Mouse (Mus musculus) hindbrain, embryonic 12.5 days (tissue): ENCODE results near the gene Slc16a9. TPM values are rescaled to one million over a fixed set of nuclear protein-coding genes. Genes with fewer than 3 reads are reported as not detected.

ENCODE experiments used
- ATAC-seq: fragments of 200-750 bp; cut with Nextera tagmentation; 2 replicates; pipeline ENCODE4 v1.8.0; 2017; ENCODE audit warnings: moderate TSS enrichment; ENCODE audit not compliant: low FRiP score
- H3K27ac ChIP-seq: fragments of 300-500 bp; sonication (generic); 2 replicates; pipeline ENCODE4 v1.5.1; 2016; ENCODE audit warnings: mild to moderate bottlenecking
- H3K27me3 ChIP-seq: fragments of 300-500 bp; sonication (generic); 2 replicates; pipeline ENCODE4 v1.6.1; 2016; ENCODE audit warnings: mild to moderate bottlenecking
- H3K36me3 ChIP-seq: fragments of 300-500 bp; sonication (generic); 2 replicates; pipeline ENCODE4 v1.6.1; 2016; ENCODE audit warnings: mild to moderate bottlenecking
- H3K4me1 ChIP-seq: fragments of 300-500 bp; sonication (generic); 2 replicates; pipeline ENCODE4 v1.6.1; 2016
- H3K4me2 ChIP-seq: fragments of 300-500 bp; sonication (generic); replicated peaks from 2 replicates; pipeline ENCODE4 v1.6.1; 2016; ENCODE audit warnings: mild to moderate bottlenecking
- H3K4me3 ChIP-seq: fragments of 300-500 bp; sonication (generic); 2 replicates; pipeline ENCODE4 v1.5.1; 2016; ENCODE audit warnings: mild to moderate bottlenecking
- H3K9ac ChIP-seq: fragments of 300-500 bp; sonication (generic); 2 replicates; pipeline ENCODE4 v1.6.1; 2016; ENCODE audit warnings: mild to moderate bottlenecking, moderate library complexity
- H3K9me3 ChIP-seq: fragments of 300-500 bp; sonication (generic); replicated peaks from 2 replicates; pipeline ENCODE4 v1.6.1; 2016; ENCODE audit warnings: mild to moderate bottlenecking
- WGBS: fragments of 180-500 bp; shearing (Covaris S2); methylation state at CpG from one replicate; pipeline ENCODE4 v1.1.7; 2016; 5-methylcytosine and 5-hydroxymethylcytosine counted together
- polyA plus RNA-seq: library from polyadenylated mRNA; unstranded; fragments of >200 nt; fragmentation: Nextera tagmentation; extraction: Ambion mirVana; gene quantifications from 2 replicates; pipeline ENCODE4 v1.2.1, GENCODE M21; 2016

The Slc16a9 gene
- polyA plus RNA-seq, 1 experiment from 2014 or later: 1.3 TPM

DNA sequence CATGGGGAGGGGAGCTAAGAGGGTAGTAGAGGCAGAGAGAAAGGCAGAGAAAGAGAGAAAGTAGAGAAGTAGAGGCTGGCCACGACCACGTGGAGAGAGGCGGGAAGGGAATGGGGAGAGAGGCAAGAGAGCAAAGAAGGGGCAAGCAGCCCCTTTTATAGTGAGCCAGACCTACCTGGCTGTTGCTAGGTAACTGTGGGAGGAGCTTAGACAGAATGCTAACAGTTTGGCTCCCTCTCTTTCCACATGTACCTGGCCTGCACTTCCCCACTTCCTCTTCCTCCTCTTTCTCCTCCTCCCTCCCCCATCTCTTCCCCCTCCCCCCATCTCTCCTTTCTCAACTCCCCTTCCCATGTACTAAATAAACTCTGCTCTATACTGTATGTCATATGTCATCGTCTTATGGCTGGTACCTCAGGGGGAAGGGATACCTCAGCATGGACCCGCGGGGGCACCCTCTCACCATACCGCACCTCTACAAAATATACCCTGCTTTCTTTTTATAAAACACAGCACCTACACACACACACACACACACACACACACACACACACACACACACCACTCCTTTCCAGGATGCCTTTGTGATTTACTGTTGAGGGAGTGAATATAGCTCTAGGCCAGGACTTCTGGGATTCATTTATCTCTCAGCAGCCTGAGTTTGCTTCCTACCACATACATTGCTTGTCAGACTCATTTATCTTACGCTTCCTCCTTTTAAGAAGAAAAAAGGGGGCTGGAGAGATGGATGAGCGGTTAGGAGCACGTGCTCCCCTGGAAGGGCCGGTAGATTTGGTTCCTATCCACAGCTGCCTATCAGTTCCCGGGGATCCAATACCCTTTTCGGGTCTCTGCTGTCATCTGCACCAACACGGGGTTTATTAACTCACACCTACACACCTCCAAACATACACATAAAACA is 43.8 kb downstream of the Slc16a9 start:
- Histone ChIP-seq H3K4me1 (peaks cover 23% of the 10 kb centered on the region), H3K27ac (no peak overlapping the region), H3K4me3 (no peak overlapping the region), H3K9ac (no peak overlapping the region), H3K9me3 (no peaks in the 10 kb centered on the region), H3K36me3 (no peaks in the 10 kb centered on the region), H3K27me3 (no peaks in the 10 kb centered on the region), H3K4me2 (no peak overlapping the region)
- 0 out of 2 replicates have a peak, but pooled peaks have one; percentile 41 for ATAC-seq
- WGBS: 61% methylated on average over 14 of the region's 14 CpGs

DNA sequence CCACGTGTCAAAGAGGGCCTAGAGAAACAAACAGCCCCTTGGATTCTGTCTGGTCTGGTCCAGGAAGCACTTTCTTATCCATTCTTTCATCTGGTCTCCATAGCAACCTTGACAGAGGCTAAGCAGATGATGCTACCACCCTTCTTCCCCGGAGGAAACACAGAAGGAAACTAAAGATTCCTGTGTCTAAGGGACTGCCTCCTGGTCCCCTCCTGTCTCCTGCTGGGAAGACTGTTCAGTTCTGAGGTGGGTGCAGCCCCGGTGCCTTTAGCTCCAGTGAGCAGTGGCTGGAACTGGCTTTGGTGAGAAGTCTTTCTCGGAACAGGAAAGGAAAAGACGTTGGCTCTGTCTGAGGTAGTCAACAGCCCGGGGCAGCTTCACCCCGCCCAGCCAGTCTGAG is 47.1 kb downstream of the Slc16a9 start:
- Histone ChIP-seq H3K27me3 (no peaks in the 10 kb centered on the region), H3K4me3 (no peak overlapping the region), H3K4me1 (peaks cover 27% of the 10 kb centered on the region), H3K4me2 (no peak overlapping the region), H3K27ac (peak overlapping the region; percentile 25; the same call in 1 of the 2 replicates), H3K36me3 (no peaks in the 10 kb centered on the region), H3K9ac (no peak overlapping the region), H3K9me3 (no peaks in the 10 kb centered on the region)
- ATAC-seq: no peak
- 38% methylated on average over 7 of the region's 7 CpGs for WGBS

DNA sequence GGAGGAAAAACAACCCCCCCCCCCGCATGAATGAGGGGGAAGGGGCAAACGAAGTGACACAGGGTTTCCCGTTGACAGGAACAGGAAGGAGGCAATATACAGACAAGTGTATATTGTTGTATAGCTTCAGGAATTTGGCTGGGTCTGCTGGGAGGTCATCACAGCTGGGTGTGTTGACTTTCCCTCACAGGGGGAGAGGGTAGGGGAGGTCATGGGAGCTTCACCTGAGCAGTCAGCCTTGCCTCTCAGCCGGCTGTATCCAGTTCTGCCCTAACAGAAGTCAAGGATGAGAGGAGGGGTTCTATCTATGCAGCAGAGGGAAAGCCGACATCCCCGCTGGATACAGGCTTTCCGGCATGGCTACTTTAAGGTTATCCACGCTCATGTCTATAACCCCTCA is 49.2 kb downstream of the Slc16a9 start:
- ATAC-seq: no peak
- Histone ChIP-seq H3K9me3 (no peaks in the 10 kb centered on the region), H3K27ac (no peak overlapping the region), H3K36me3 (no peaks in the 10 kb centered on the region), H3K4me3 (no peak overlapping the region), H3K9ac (no peak overlapping the region), H3K4me1 (peaks cover 9% of the 10 kb centered on the region), H3K27me3 (no peaks in the 10 kb centered on the region), H3K4me2 (no peak overlapping the region)
- WGBS: 53% methylated on average over 8 of the region's 8 CpGs

DNA sequence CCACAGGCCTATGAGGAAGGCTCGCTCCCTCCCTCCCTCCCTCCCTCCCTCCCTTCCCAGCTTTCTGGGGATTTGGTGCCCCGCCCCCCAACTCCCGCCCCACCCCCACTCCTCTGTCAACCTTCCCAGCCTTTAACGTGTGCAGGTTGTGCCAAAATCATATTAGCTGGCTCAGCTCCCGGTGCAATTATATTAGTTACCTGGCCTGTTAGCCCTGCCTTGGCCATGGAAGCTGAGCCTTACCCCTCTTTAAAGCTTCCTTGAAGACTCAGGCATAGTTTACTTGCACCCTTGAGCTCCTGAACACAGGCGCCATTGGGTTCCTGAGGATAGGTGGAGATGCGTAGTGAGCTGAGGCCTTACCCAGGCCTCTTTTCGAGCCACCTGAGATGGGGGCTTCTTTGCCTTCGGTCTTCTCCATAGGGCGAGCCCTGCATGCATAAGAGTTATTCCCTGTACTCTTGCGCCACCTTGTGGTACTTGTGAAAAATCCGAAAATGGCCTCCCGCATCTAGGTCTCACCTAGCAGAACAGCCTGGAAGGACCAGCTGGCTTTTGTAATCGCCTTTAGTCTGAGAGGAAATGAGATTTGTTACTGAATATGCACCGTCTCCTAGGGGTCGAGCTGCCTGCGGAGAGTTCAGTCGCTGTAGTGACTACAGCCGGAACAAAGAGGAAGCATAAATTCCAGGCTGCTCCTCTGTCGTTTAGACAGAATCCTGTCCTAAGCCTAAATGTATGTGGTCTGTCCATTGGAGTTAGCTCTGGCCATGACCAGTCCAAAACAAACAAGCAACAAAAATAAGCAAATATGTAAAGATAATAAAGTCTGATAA is 51.8 kb downstream of the Slc16a9 start:
- ATAC-seq: peak; percentile 82
- 0 out of 2 replicates have a peak overlapping the region, but pooled peaks have one; percentile 25 for H3K27ac ChIP-seq

DNA sequence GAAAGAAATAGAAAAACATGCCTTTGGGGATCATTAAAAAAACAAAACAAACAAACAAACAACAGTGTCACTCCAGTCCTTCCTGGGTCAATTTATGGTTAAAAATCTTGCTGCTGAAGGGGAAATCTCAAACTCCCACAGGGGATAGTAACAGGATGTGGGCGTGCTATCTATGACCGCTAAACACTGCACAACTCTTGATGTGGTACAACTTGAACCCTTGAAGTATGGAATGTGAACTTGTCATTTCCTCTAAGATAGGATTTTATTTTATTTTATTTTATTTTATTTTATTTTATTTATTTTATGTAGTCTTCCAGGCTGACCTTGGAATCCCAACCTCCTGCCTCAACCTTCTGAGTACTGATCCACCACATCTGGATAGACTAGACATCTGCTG is 54.2 kb downstream of the Slc16a9 start:
- Histone ChIP-seq H3K4me3 (no peak overlapping the region), H3K9ac (no peak overlapping the region), H3K4me1 (peaks cover 5% of the 10 kb centered on the region; the same call in 1 of the 2 replicates), H3K4me2 (no peak overlapping the region), H3K27ac (no peak overlapping the region), H3K9me3 (no peaks in the 10 kb centered on the region), H3K27me3 (no peaks in the 10 kb centered on the region), H3K36me3 (no peaks in the 10 kb centered on the region)
- 92% methylated on average over 2 of the region's 2 CpGs for WGBS
- no peak for ATAC-seq

More for the DNA sequence above, 51.8 kb downstream of the Slc16a9 start:
- H3K4me3 ChIP-seq: no peak overlapping the region
- no peaks in the 10 kb centered on the region for H3K9me3 ChIP-seq
- peaks cover 9% of the 10 kb centered on the region for H3K4me1 ChIP-seq
- H3K27me3 ChIP-seq: no peaks in the 10 kb centered on the region
- no peak overlapping the region for H3K9ac ChIP-seq
- 5% methylated on average over 19 of the region's 20 CpGs for WGBS
- peak overlapping the region; percentile 27 for H3K4me2 ChIP-seq
- H3K36me3 ChIP-seq: no peaks in the 10 kb centered on the region

DNA sequence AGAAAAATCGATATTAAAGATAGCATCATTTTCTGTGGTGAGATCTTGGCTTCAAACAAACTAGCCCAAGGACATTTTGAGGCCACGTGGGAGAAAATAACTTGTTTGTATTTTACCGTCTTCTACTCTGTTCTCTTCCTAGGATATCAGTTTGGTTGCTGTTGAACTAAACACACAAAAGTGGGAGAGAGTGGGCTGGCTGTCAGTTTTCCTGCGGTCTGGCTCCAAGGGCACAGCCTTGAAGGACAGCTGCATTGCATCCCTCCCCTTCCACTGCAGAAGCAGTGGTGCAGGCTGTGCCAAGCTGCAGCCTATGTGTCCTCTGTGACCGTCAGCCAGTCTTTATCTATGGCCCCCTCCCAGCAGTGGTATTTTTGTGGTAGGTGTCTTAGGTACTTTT is 54.8 kb downstream of the Slc16a9 start:
- no peak overlapping the region for H3K27ac ChIP-seq
- 61% methylated on average over 5 of the region's 5 CpGs for WGBS
- no peaks in the 10 kb centered on the region for H3K9me3 ChIP-seq
- no peaks in the 10 kb centered on the region for H3K36me3 ChIP-seq
- H3K4me3 ChIP-seq: no peak overlapping the region
- ATAC-seq: no peak
- no peak overlapping the region for H3K4me2 ChIP-seq
- H3K27me3 ChIP-seq: no peaks in the 10 kb centered on the region
- peaks cover 5% of the 10 kb centered on the region; the same call in 1 of the 2 replicates for H3K4me1 ChIP-seq
- no peak overlapping the region for H3K9ac ChIP-seq

DNA sequence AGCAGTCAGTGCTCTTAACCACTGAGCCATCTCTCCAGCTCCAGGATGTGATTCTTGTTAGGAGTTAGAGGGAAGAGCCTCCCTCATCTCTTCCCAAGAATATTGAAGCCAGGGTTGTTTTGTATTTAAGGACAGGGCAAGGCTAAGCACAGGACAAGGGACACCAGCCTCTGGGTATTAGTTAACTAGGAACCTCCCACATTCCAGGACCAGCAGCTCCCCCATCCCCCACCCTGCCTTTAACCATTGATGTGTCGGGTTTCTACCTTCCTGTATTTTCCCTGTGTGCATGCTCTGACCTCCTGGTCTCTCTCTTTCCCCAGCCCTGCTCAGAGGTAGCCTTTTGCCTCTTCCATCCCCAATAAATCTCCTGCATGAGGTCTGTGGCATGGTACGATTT is 56.3 kb downstream of the Slc16a9 start:
- Histone ChIP-seq H3K4me2 (no peak overlapping the region), H3K27me3 (no peaks in the 10 kb centered on the region), H3K4me3 (no peak overlapping the region), H3K9me3 (no peaks in the 10 kb centered on the region), H3K36me3 (no peaks in the 10 kb centered on the region), H3K27ac (no peak overlapping the region), H3K4me1 (peaks cover 5% of the 10 kb centered on the region; the same call in 1 of the 2 replicates), H3K9ac (no peak overlapping the region)
- ATAC-seq: no peak
- WGBS: 48% methylated on average over 2 of the region's 2 CpGs

DNA sequence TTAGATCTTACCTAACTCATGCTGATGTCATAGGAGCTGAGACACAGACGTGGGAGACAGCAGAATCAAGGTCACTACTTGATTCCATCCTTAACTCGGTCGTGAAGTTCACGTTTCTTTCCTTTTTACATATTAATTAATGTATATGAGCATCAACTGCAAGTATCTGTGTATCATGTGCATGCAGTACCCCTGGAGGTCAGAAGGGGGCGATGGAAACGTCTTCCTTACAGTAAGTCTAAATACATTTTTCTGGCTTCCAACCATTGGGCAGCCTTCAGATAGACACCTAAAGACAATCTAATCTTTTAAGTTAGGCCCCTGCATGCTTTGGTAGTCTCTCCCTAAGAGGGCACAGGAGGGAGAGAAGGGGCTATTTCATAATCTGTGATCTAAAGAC is 58.3 kb downstream of the Slc16a9 start:
- ATAC-seq: no peak
- no peak overlapping the region for H3K9ac ChIP-seq
- no peaks in the 10 kb centered on the region for H3K27me3 ChIP-seq
- H3K4me2 ChIP-seq: no peak overlapping the region
- H3K4me1 ChIP-seq: no peaks in the 10 kb centered on the region
- 86% methylated on average over 6 of the region's 6 CpGs for WGBS
- H3K27ac ChIP-seq: no peak overlapping the region
- H3K4me3 ChIP-seq: no peak overlapping the region
- H3K36me3 ChIP-seq: no peaks in the 10 kb centered on the region
- H3K9me3 ChIP-seq: no peaks in the 10 kb centered on the region

DNA sequence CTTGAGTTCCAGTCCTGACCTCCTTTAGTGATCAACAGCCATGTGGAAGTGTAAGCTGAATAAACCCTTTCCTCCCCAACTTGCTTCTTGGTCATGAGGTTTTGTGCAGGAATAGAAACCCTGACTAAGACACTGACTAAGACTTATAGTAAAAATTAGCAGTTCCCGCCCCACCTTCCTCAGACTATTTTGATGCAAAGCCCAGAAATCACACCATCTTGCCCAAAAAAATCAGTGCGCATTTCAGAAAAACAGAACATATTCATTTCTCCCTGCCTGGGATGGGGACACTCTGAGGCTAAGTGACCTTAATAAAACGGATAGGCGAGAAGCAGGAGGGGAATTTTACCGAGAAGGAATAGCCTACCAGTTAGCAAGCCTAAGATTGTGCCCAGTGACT is 60.8 kb downstream of the Slc16a9 start:
- H3K27me3 ChIP-seq: no peaks in the 10 kb centered on the region
- H3K36me3 ChIP-seq: no peaks in the 10 kb centered on the region
- no peaks in the 10 kb centered on the region for H3K9me3 ChIP-seq
- no peak overlapping the region for H3K27ac ChIP-seq
- no peak overlapping the region for H3K9ac ChIP-seq
- H3K4me3 ChIP-seq: no peak overlapping the region
- no peaks in the 10 kb centered on the region for H3K4me1 ChIP-seq
- ATAC-seq: no peak
- no peak overlapping the region for H3K4me2 ChIP-seq
- WGBS: 79% methylated on average over 5 of the region's 5 CpGs

DNA sequence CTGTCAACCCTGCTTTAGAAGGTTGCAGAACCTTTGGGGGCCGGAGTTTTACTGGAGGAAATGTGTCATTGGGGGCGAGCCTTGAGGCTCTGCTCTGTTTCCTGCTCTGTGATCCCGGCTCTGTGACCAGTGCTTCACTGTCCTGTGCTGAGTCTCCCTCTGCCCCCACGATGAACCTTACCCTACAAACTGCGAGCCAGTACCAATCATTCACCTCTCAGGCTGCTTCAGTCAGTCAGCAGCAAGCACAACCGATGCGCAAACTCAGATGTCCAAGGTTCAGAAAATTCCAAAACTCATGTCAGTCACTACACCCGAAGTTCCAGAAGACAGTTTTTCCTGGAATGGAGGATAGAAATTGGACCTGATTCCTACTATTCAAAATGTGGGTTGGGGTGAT is 64.5 kb downstream of the Slc16a9 start:
- ATAC-seq: no peak
- H3K4me1 ChIP-seq: no peaks in the 10 kb centered on the region

DNA sequence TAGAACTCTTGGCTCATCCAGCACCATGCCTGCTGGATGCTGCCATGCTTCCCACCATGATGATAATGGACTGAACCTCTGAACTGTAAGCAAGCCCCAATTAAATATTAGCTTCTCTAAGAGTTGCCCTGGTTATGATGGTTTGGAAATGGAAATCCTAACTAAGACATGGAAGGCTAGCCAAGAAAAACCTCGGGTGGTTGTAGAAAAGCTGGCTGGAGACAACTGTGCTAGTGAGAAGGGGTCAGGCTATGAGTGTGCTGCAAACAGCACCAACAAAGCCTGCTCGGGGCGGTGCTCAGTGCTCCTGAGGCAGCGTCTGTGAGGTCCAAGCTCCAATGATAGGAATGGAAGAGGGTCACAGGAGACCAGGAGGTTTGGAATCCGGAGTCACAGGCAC is 65.7 kb downstream of the Slc16a9 start:
- H3K9me3 ChIP-seq: no peaks in the 10 kb centered on the region
- H3K27me3 ChIP-seq: no peaks in the 10 kb centered on the region
- H3K4me1 ChIP-seq: no peaks in the 10 kb centered on the region
- WGBS: 81% methylated on average over 5 of the region's 5 CpGs
- no peak overlapping the region for H3K4me3 ChIP-seq
- no peak overlapping the region for H3K9ac ChIP-seq
- no peak overlapping the region for H3K4me2 ChIP-seq
- no peaks in the 10 kb centered on the region for H3K36me3 ChIP-seq
- ATAC-seq: no peak
- H3K27ac ChIP-seq: no peak overlapping the region

More for the DNA sequence above, 64.5 kb downstream of the Slc16a9 start:
- Histone ChIP-seq H3K9ac (no peak overlapping the region), H3K9me3 (no peaks in the 10 kb centered on the region), H3K36me3 (no peaks in the 10 kb centered on the region), H3K4me2 (no peak overlapping the region), H3K27me3 (no peaks in the 10 kb centered on the region), H3K4me3 (no peak overlapping the region), H3K27ac (no peak overlapping the region)
- WGBS: 90% methylated on average over 8 of the region's 8 CpGs

DNA sequence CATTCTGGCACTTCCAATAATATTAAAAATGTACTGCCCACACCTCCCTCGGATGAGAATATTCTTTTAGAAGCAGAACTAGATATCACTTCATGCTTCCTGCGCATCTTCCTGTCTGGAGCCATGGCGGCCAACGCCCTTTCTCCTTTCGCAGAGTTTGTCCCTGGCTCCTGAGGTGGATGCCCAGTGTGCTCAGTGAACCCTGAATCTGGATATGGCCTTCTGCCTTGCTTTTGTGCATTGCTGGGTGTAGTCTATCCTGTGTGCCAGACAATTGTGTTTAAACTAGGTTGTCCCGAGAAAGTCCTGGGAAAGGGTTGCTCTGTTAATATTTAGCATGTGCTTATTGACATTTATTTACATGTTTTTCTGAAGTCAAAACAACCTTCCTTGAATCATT is 71.0 kb downstream of the Slc16a9 start:
- ATAC-seq: no peak
- no peaks in the 10 kb centered on the region for H3K36me3 ChIP-seq
- H3K27me3 ChIP-seq: no peaks in the 10 kb centered on the region
- H3K27ac ChIP-seq: no peak overlapping the region
- H3K4me2 ChIP-seq: no peak overlapping the region
- H3K4me1 ChIP-seq: no peaks in the 10 kb centered on the region
- H3K9me3 ChIP-seq: no peaks in the 10 kb centered on the region
- 90% methylated on average over 6 of the region's 6 CpGs for WGBS
- no peak overlapping the region for H3K4me3 ChIP-seq
- no peak overlapping the region for H3K9ac ChIP-seq
